Mouse (Mus musculus) neural tube, embryonic 15.5 days (tissue): ENCODE data around the gene Gm3336. TPM values are rescaled to one million over a fixed set of nuclear protein-coding genes. Genes with fewer than 3 reads are reported as not detected.

Source experiments
- ATAC-seq: fragments of 200-750 bp; cut with Nextera tagmentation; 2 replicates; pipeline ENCODE4 v1.8.0; 2017; ENCODE audit warnings: mild to moderate bottlenecking, moderate TSS enrichment, moderate library complexity; ENCODE audit not compliant: low FRiP score
- H3K27ac ChIP-seq: fragments of 300-500 bp; sonication (generic); replicated peaks from 2 replicates; pipeline ENCODE4 v1.5.1; 2015; ENCODE audit warnings: mild to moderate bottlenecking, inconsistent platforms
- H3K27me3 ChIP-seq: fragments of 300-500 bp; sonication (generic); replicated peaks from 2 replicates; pipeline ENCODE4 v1.6.1; 2015; ENCODE audit warnings: inconsistent platforms
- H3K36me3 ChIP-seq: fragments of 300-500 bp; sonication (generic); 2 replicates; pipeline ENCODE4 v1.6.1; 2015; ENCODE audit warnings: inconsistent platforms
- H3K4me1 ChIP-seq: fragments of 300-500 bp; sonication (generic); 2 replicates; pipeline ENCODE4 v1.6.1; 2015; ENCODE audit warnings: inconsistent platforms
- H3K4me2 ChIP-seq: fragments of 300-500 bp; sonication (generic); 2 replicates; pipeline ENCODE4 v1.6.1; 2015; ENCODE audit warnings: inconsistent platforms, mild to moderate bottlenecking, moderate library complexity
- H3K4me3 ChIP-seq: fragments of 300-500 bp; sonication (generic); replicated peaks from 2 replicates; pipeline ENCODE4 v1.5.1; 2015; ENCODE audit warnings: mild to moderate bottlenecking, inconsistent platforms
- H3K9ac ChIP-seq: fragments of 300-500 bp; sonication (generic); replicated peaks from 2 replicates; pipeline ENCODE4 v1.6.1; 2015; ENCODE audit warnings: mild to moderate bottlenecking, inconsistent platforms
- H3K9me3 ChIP-seq: fragments of 300-500 bp; sonication (generic); replicated peaks from 2 replicates; pipeline ENCODE4 v1.6.1; 2016; ENCODE audit warnings: inconsistent platforms
- WGBS: fragments of 180-500 bp; shearing (Covaris S2); methylation state at CpG from one replicate; pipeline ENCODE4 v1.1.7; 2015; ENCODE audit warnings: mixed read lengths; 5-methylcytosine and 5-hydroxymethylcytosine counted together
- polyA plus RNA-seq: library from polyadenylated mRNA; unstranded; fragments of >200 nt; fragmentation: Nextera tagmentation; extraction: Ambion mirVana; gene quantifications from 2 replicates; pipeline ENCODE4 v1.2.1, GENCODE M21; 2015

Gm3336 gene
- polyA plus RNA-seq, 1 experiment from 2014 or later = not detected

- no peaks in the 10 kb centered on the region for H3K9me3 ChIP-seq
- 6% methylated on average over 3 of the region's 3 CpGs for WGBS
- H3K4me2 ChIP-seq = no peak overlapping the region
- no peaks in the 10 kb centered on the region for H3K36me3 ChIP-seq
- ATAC-seq = peak; percentile 56; the same call in 1 of the 2 replicates
- H3K4me1 ChIP-seq = no peaks in the 10 kb centered on the region
- H3K4me3 ChIP-seq = no peak overlapping the region
- no peak overlapping the region for H3K9ac ChIP-seq
- no peak overlapping the region for H3K27ac ChIP-seq
- peaks cover 2% of the 10 kb centered on the region; the same call in 1 of the 2 replicates for H3K27me3 ChIP-seq
Measured at GRCm38 (mm10) chr8:70720739-70721138, 2.4 kb downstream of the Gm3336 start.

- peaks cover 8% of the 10 kb centered on the region; the same call in 1 of the 2 replicates for H3K27me3 ChIP-seq
- H3K9ac ChIP-seq = no peak overlapping the region
- no peaks in the 10 kb centered on the region for H3K9me3 ChIP-seq
- no peaks in the 10 kb centered on the region for H3K36me3 ChIP-seq
- no peak for ATAC-seq
- H3K27ac ChIP-seq = no peak overlapping the region
- 84% methylated on average over 8 of the region's 8 CpGs for WGBS
- H3K4me1 ChIP-seq = no peaks in the 10 kb centered on the region
- no peak overlapping the region for H3K4me2 ChIP-seq
- H3K4me3 ChIP-seq = no peak overlapping the region
Measured at GRCm38 (mm10) chr8:70721601-70722000, 3.3 kb downstream of the Gm3336 start.

GRCm38 (mm10) chr8:70723486-70724210 is 5.3 kb downstream of the Gm3336 start, which contains the start of gene Pde4c:
TSS of gene Pde4c (plus strand) at chr8:70723720.
- H3K4me2 ChIP-seq = no peak within 1 kb of the TSS
- H3K4me3 ChIP-seq = no peak within 1 kb of the TSS
- no peak for ATAC-seq
- 59% methylated on average over 7 of the region's 7 CpGs for WGBS
- H3K4me1 ChIP-seq = no peaks in the 10 kb centered on the region
- H3K9me3 ChIP-seq = no peaks in the 10 kb centered on the region
- H3K27ac ChIP-seq = no peak within 1 kb of the TSS
- H3K9ac ChIP-seq = no peak within 1 kb of the TSS
- no peaks in the 10 kb centered on the region for H3K36me3 ChIP-seq
- peaks cover 24% of the 10 kb centered on the region for H3K27me3 ChIP-seq

GRCm38 (mm10) chr8:70724216-70724615 is 5.9 kb downstream of the Gm3336 start:
- 86% methylated on average over 12 of the region's 12 CpGs for WGBS
- no peaks in the 10 kb centered on the region for H3K4me1 ChIP-seq
- no peaks in the 10 kb centered on the region for H3K36me3 ChIP-seq
- H3K4me2 ChIP-seq = no peak overlapping the region
- H3K9ac ChIP-seq = no peak overlapping the region
- no peak overlapping the region for H3K27ac ChIP-seq
- peaks cover 29% of the 10 kb centered on the region for H3K27me3 ChIP-seq
- no peak for ATAC-seq
- H3K4me3 ChIP-seq = no peak overlapping the region
- H3K9me3 ChIP-seq = no peaks in the 10 kb centered on the region

- WGBS = 30% methylated on average over 14 of the region's 14 CpGs
- Histone ChIP-seq H3K27me3 (peaks cover 45% of the 10 kb centered on the region), H3K27ac (no peak overlapping the region), H3K9me3 (no peaks in the 10 kb centered on the region), H3K4me2 (no peak overlapping the region), H3K36me3 (no peaks in the 10 kb centered on the region), H3K4me3 (no peak overlapping the region), H3K4me1 (peaks cover 5% of the 10 kb centered on the region), H3K9ac (no peak overlapping the region)
- ATAC-seq = no peak
Measured at GRCm38 (mm10) chr8:70725792-70726447, 7.6 kb downstream of the Gm3336 start.

- Histone ChIP-seq H3K27me3 (peaks cover 52% of the 10 kb centered on the region), H3K27ac (no peak overlapping the region), H3K9me3 (no peaks in the 10 kb centered on the region), H3K9ac (no peak overlapping the region), H3K36me3 (no peaks in the 10 kb centered on the region), H3K4me3 (no peak overlapping the region), H3K4me1 (peaks cover 5% of the 10 kb centered on the region), H3K4me2 (no peak overlapping the region)
- WGBS = 42% methylated on average over 11 of the region's 11 CpGs
- no peak for ATAC-seq
Measured at GRCm38 (mm10) chr8:70726721-70727120, 8.4 kb downstream of the Gm3336 start.

GRCm38 (mm10) chr8:70729808-70730475 is 11.6 kb downstream of the Gm3336 start:
- ATAC-seq = no peak
- Histone ChIP-seq H3K9me3 (no peaks in the 10 kb centered on the region), H3K9ac (no peak overlapping the region), H3K36me3 (no peaks in the 10 kb centered on the region), H3K27me3 (peaks cover 64% of the 10 kb centered on the region), H3K4me2 (peak overlapping the region; percentile 49), H3K4me1 (peaks cover 5% of the 10 kb centered on the region), H3K27ac (no peak overlapping the region), H3K4me3 (peak overlapping the region; percentile 26; the same call in 1 of the 2 replicates)
- 5% methylated on average over 34 of the region's 34 CpGs for WGBS

GRCm38 (mm10) chr8:70730956-70731355 is 12.6 kb downstream of the Gm3336 start:
- Histone ChIP-seq H3K27me3 (peaks cover 68% of the 10 kb centered on the region), H3K9me3 (no peaks in the 10 kb centered on the region), H3K4me3 (no peak overlapping the region), H3K36me3 (no peaks in the 10 kb centered on the region), H3K9ac (no peak overlapping the region), H3K27ac (no peak overlapping the region), H3K4me2 (no peak overlapping the region), H3K4me1 (peaks cover 5% of the 10 kb centered on the region)
- 90% methylated on average over 4 of the region's 4 CpGs for WGBS
- no peak for ATAC-seq

- no peak for ATAC-seq
- Histone ChIP-seq H3K9me3 (no peaks in the 10 kb centered on the region), H3K9ac (no peak overlapping the region), H3K27me3 (peaks cover 35% of the 10 kb centered on the region), H3K4me1 (no peaks in the 10 kb centered on the region), H3K4me3 (no peak overlapping the region), H3K36me3 (no peaks in the 10 kb centered on the region), H3K27ac (no peak overlapping the region), H3K4me2 (no peak overlapping the region)
- 79% methylated on average over 5 of the region's 5 CpGs for WGBS
Measured at GRCm38 (mm10) chr8:70737705-70738104, 19.4 kb downstream of the Gm3336 start.

GRCm38 (mm10) chr8:70738211-70738610 is 19.9 kb downstream of the Gm3336 start:
- no peak for ATAC-seq
- Histone ChIP-seq H3K4me2 (no peak overlapping the region), H3K4me1 (peaks cover 5% of the 10 kb centered on the region), H3K27me3 (peaks cover 36% of the 10 kb centered on the region), H3K27ac (no peak overlapping the region), H3K9ac (no peak overlapping the region), H3K9me3 (no peaks in the 10 kb centered on the region), H3K36me3 (no peaks in the 10 kb centered on the region), H3K4me3 (no peak overlapping the region)
- WGBS = 67% methylated on average over 3 of the region's 3 CpGs

GRCm38 (mm10) chr8:70741661-70742060 is 23.3 kb downstream of the Gm3336 start:
- no peak for ATAC-seq
- H3K27me3 ChIP-seq = peaks cover 66% of the 10 kb centered on the region
- H3K27ac ChIP-seq = no peak overlapping the region
- no peaks in the 10 kb centered on the region for H3K36me3 ChIP-seq
- H3K9ac ChIP-seq = no peak overlapping the region
- no peaks in the 10 kb centered on the region for H3K9me3 ChIP-seq
- 73% methylated on average over 5 of the region's 5 CpGs for WGBS
- H3K4me3 ChIP-seq = no peak overlapping the region
- peaks cover 18% of the 10 kb centered on the region for H3K4me1 ChIP-seq
- no peak overlapping the region for H3K4me2 ChIP-seq
